Mouse (Mus musculus): ENCODE measurements at regions not wholly inside any gene's neighbourhood (a gene's known extent, or its start where the extent isn't known, plus 50 kb on each side); places are given as distances from the start of the nearest gene placed in this dataset.

DNA sequence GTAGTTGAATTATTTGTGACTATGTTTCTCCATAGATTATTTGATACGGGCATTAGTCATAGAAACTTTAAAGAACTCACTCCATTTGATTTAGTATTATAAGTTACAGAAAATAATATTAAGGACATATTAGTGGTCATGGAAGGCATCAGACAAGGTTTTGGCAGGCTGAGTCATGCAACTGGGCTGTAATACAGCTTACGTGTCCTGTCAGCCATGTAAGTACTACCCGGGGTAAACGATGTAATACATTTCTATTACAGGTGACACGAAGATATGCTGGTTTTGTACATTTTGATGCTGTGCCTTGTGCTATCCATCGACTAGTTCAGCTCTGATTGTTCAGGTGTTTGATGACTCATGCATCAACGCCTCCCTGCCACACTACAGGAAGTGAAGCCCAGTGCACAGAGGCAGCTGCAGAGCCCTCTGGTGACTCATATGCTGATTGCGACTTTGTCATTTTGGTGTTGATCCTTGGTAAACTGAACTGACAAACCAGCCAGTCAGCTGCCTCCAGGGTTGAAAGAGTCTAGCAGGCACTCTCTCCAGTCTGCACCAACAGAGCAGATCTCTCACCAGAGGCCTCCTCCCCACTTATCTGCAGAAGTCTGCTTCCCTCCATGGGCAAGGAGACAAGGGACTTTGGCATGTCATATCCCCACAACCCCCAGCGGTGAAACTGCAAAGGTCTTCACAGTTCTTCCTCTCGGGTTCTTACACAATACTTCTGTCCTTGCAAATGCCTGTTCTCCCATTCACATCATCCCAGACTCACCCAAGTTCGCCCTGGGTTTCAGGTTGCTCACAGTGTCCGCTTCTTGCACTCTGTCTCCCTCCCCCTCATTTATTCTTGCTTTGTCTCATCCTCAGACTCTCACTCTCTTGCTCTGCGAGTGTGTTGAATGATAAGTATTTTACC lies 165.9 kb upstream of the Npy start:
- Histone ChIP-seq H3K4me3 (ENCODE audit: low read depth, low read length) (no peak overlapping the region), H3K27me3 (ENCODE audit: control insufficient read depth, insufficient read depth, low read depth, low read length) (no peaks in the 10 kb centered on the region), H3K4me2 (ENCODE audit: low read length) (no peak overlapping the region), H3K4me1 (ENCODE audit: control insufficient read depth, insufficient read depth, low read length) (no peaks in the 10 kb centered on the region), H3K27ac (ENCODE audit: low read length) (no peak overlapping the region), H3K9me3 (replicated peaks; ENCODE audit: control insufficient read depth, low read length, poor library complexity, severe bottlenecking) (no peaks in the 10 kb centered on the region), H3K36me3 (ENCODE audit: control insufficient read depth, insufficient read depth, low read length) (no peaks in the 10 kb centered on the region), H3K9ac (ENCODE audit: low read depth, low read length) (no peak overlapping the region)
- no peak for ATAC-seq
- whole genome bisulfite sequencing, result 77% methylated on average over 13 of the region's 13 CpGs

DNA sequence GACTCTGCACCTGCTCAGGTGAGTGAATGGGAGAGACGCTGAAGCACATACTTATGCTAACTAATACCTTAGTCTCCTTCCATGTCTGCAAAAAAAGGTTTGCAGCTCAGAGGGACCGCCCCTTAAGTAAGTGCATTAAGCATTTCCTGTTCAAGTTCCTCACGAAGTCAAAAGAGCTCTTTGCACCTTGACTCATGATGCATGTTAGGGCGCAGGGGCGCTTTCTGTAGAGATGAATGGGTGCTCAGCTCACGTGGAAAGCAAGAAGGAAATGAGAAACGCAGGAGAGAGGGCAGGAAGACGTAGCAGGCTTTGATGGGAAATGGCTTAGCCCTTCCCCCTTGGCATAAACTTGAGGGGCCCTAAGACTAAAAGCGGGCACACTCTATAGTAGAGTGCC lies 164.5 kb upstream of the Npy start:
- H3K4me1 ChIP-seq (ENCODE audit: control insufficient read depth, insufficient read depth, low read length), result no peaks in the 10 kb centered on the region
- no peaks in the 10 kb centered on the region for H3K9me3 ChIP-seq (replicated peaks; ENCODE audit: control insufficient read depth, low read length, poor library complexity, severe bottlenecking)
- ATAC-seq, result no peak
- WGBS, result 71% methylated on average over 9 of the region's 9 CpGs
- H3K4me2 ChIP-seq (ENCODE audit: low read length), result no peak overlapping the region
- no peak overlapping the region for H3K9ac ChIP-seq (ENCODE audit: low read depth, low read length)
- no peak overlapping the region for H3K27ac ChIP-seq (ENCODE audit: low read length)
- H3K27me3 ChIP-seq (ENCODE audit: control insufficient read depth, insufficient read depth, low read depth, low read length), result no peaks in the 10 kb centered on the region
- H3K36me3 ChIP-seq (ENCODE audit: control insufficient read depth, insufficient read depth, low read length), result no peaks in the 10 kb centered on the region
- no peak overlapping the region for H3K4me3 ChIP-seq (ENCODE audit: low read depth, low read length)

DNA sequence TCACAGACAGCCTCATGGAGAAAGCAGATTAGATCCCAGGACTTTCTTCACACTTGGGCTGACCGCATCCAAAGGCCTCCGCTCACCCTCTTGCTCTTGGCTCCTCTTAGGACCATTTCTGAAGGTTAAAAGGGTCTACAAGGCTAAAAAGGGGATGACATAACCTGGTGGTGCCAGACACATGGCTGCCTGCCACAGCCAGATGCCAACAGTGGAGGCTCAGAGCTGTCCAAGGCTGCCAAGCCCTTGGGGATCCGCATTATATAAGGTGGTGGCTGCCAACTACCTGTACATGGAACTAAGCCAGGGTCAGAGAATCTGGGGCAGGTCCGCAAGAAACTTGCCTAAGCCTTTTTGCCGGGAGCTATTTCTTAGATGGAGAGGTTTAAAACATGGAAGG lies 151.5 kb upstream of the Npy start:
- no peak for ATAC-seq
- H3K9me3 ChIP-seq (replicated peaks; ENCODE audit: control insufficient read depth, low read length, poor library complexity, severe bottlenecking), result no peaks in the 10 kb centered on the region
- 88% methylated on average over 5 of the region's 5 CpGs for WGBS
- H3K4me3 ChIP-seq (ENCODE audit: low read depth, low read length), result no peak overlapping the region
- no peaks in the 10 kb centered on the region for H3K36me3 ChIP-seq (ENCODE audit: control insufficient read depth, insufficient read depth, low read length)
- no peak overlapping the region for H3K4me2 ChIP-seq (ENCODE audit: low read length)
- H3K4me1 ChIP-seq (ENCODE audit: control insufficient read depth, insufficient read depth, low read length), result no peaks in the 10 kb centered on the region
- no peak overlapping the region for H3K9ac ChIP-seq (ENCODE audit: low read depth, low read length)
- no peak overlapping the region for H3K27ac ChIP-seq (ENCODE audit: low read length)
- no peaks in the 10 kb centered on the region for H3K27me3 ChIP-seq (ENCODE audit: control insufficient read depth, insufficient read depth, low read depth, low read length)

DNA sequence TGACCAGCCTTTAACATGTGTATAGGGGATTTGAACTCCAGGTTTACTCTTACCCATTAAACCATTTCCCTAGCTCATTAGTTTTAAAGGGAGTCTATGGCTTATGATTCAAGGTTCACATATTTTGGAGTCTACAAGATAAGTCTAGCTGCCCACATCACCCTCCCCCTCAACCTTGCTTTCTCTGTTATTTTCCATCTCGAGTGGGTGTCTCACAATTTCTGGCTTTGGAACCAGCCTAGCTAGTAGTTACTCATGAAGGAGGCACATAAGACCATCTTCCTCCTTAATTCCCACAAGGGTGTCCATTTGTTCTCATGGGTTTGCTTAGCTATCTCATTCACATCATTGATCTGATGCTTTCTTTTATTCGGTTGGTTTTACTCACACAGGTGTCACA lies 150.6 kb upstream of the Npy start:
- Histone ChIP-seq H3K27me3 (ENCODE audit: control insufficient read depth, insufficient read depth, low read depth, low read length) (no peaks in the 10 kb centered on the region), H3K4me3 (ENCODE audit: low read depth, low read length) (no peak overlapping the region), H3K4me2 (ENCODE audit: low read length) (no peak overlapping the region), H3K9me3 (replicated peaks; ENCODE audit: control insufficient read depth, low read length, poor library complexity, severe bottlenecking) (no peaks in the 10 kb centered on the region), H3K36me3 (ENCODE audit: control insufficient read depth, insufficient read depth, low read length) (no peaks in the 10 kb centered on the region), H3K4me1 (ENCODE audit: control insufficient read depth, insufficient read depth, low read length) (no peaks in the 10 kb centered on the region), H3K27ac (ENCODE audit: low read length) (no peak overlapping the region), H3K9ac (ENCODE audit: low read depth, low read length) (no peak overlapping the region)
- no peak for ATAC-seq
- WGBS, result 88% methylated on average over 2 of the region's 2 CpGs

DNA sequence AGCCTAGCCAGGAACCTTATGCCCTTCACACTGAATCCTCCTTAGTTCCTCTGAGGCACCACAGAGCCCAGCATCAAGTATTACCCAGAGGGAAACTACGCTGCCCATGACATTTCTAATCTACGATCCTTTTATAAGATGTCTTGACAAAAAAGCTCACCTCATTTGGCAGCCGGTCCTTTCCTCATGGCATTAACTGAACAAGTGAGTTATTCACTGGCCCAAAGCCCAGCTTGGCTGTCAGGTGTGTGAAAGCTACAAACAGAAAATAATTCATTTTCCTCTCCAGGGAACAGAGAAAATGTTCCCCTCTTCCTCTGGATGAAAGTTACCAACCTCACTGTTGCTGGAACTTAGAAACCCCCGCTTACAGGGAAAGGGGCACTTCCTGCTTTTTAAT lies 135.7 kb upstream of the Npy start:
- Histone ChIP-seq H3K4me3 (ENCODE audit: low read depth, low read length) (no peak overlapping the region), H3K9ac (ENCODE audit: low read depth, low read length) (no peak overlapping the region), H3K4me1 (ENCODE audit: control insufficient read depth, insufficient read depth, low read length) (no peaks in the 10 kb centered on the region), H3K27ac (ENCODE audit: low read length) (no peak overlapping the region), H3K36me3 (ENCODE audit: control insufficient read depth, insufficient read depth, low read length) (no peaks in the 10 kb centered on the region), H3K27me3 (ENCODE audit: control insufficient read depth, insufficient read depth, low read depth, low read length) (no peaks in the 10 kb centered on the region), H3K9me3 (replicated peaks; ENCODE audit: control insufficient read depth, low read length, poor library complexity, severe bottlenecking) (no peaks in the 10 kb centered on the region), H3K4me2 (ENCODE audit: low read length) (no peak overlapping the region)
- no peak for ATAC-seq
- WGBS, result 67% methylated on average over 4 of the region's 4 CpGs

DNA sequence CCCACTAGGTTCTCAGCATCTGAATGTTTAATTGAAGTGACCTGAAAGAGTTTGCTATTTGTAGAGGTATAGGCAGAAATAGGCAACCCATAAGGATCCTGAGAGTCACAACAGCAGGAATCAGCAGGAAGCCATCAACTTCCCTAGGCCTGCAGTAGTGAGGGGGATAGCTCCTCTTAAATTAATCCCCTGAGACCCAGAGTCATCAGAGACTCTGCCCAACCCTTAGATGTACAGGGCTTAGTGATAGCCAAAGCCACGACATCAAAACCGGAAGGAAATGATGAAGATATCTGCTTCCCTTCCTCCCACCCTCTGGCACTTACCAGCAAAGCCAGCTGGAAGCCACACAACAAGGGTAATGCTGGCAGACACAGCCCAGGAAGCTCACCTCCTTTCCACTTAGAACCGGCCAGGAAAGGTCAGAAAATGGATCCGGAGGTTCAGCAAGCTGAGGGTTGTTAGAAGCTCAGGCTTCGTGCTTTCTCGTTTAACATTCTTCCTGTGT lies 130.4 kb upstream of the Npy start:
- Histone ChIP-seq H3K4me1 (ENCODE audit: control insufficient read depth, insufficient read depth, low read length) (no peaks in the 10 kb centered on the region), H3K36me3 (ENCODE audit: control insufficient read depth, insufficient read depth, low read length) (no peaks in the 10 kb centered on the region), H3K27me3 (ENCODE audit: control insufficient read depth, insufficient read depth, low read depth, low read length) (no peaks in the 10 kb centered on the region), H3K4me2 (ENCODE audit: low read length) (no peak overlapping the region), H3K27ac (ENCODE audit: low read length) (no peak overlapping the region), H3K9me3 (replicated peaks; ENCODE audit: control insufficient read depth, low read length, poor library complexity, severe bottlenecking) (no peaks in the 10 kb centered on the region), H3K4me3 (ENCODE audit: low read depth, low read length) (no peak overlapping the region), H3K9ac (ENCODE audit: low read depth, low read length) (no peak overlapping the region)
- no peak for ATAC-seq
- WGBS, result 57% methylated on average over 6 of the region's 6 CpGs

DNA sequence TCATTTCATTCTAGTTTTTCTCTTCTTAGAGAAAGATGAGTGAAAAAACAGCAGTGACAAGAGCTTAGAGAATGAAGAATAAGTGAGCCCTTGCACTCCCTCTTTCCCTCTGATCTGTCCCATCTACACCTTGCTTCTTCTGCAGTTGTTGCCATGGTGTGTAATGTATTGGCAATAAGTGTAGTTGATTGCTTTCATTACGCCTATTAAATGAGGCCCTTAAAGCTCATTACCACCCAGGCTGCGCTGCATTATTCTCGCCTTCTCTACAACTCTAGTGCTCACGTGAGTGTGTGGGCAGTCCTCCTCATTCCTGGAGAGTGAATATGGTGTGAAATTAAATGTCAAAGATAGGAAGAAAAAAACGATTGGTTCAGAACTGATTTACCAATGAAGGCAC lies 127.7 kb upstream of the Npy start:
- Histone ChIP-seq H3K36me3 (ENCODE audit: control insufficient read depth, insufficient read depth, low read length) (no peaks in the 10 kb centered on the region), H3K4me1 (ENCODE audit: control insufficient read depth, insufficient read depth, low read length) (no peaks in the 10 kb centered on the region), H3K4me3 (ENCODE audit: low read depth, low read length) (no peak overlapping the region), H3K27me3 (ENCODE audit: control insufficient read depth, insufficient read depth, low read depth, low read length) (no peaks in the 10 kb centered on the region), H3K4me2 (ENCODE audit: low read length) (no peak overlapping the region), H3K9me3 (replicated peaks; ENCODE audit: control insufficient read depth, low read length, poor library complexity, severe bottlenecking) (no peaks in the 10 kb centered on the region), H3K9ac (ENCODE audit: low read depth, low read length) (no peak overlapping the region), H3K27ac (ENCODE audit: low read length) (no peak overlapping the region)
- no peak for ATAC-seq
- WGBS, result 57% methylated on average over 5 of the region's 5 CpGs

DNA sequence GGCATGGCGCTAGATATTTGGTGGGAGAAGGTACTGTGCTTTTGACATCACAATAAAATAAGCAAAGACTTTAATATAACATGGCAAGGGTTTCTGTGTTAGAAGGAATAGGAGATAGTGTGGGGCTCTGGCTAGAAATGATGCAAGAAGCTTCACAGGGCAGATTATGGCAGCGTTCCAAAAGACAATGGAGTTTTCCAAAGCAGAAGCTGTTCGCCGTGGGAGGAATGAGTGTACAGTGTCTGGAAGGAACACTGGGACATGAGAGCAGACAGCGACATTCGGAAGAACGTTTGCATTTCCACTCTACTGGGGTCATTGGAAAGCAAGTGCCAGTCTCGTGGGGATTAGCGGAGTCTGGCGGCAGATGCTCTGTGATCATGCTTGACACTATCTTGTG lies 125.5 kb upstream of the Npy start:
- Histone ChIP-seq H3K4me3 (ENCODE audit: low read depth, low read length) (no peak overlapping the region), H3K27ac (ENCODE audit: low read length) (no peak overlapping the region), H3K27me3 (ENCODE audit: control insufficient read depth, insufficient read depth, low read depth, low read length) (no peaks in the 10 kb centered on the region), H3K9ac (ENCODE audit: low read depth, low read length) (no peak overlapping the region), H3K36me3 (ENCODE audit: control insufficient read depth, insufficient read depth, low read length) (no peaks in the 10 kb centered on the region), H3K4me1 (ENCODE audit: control insufficient read depth, insufficient read depth, low read length) (no peaks in the 10 kb centered on the region), H3K4me2 (ENCODE audit: low read length) (no peak overlapping the region), H3K9me3 (replicated peaks; ENCODE audit: control insufficient read depth, low read length, poor library complexity, severe bottlenecking) (no peaks in the 10 kb centered on the region)
- 75% methylated on average over 10 of the region's 10 CpGs for WGBS
- no peak for ATAC-seq

DNA sequence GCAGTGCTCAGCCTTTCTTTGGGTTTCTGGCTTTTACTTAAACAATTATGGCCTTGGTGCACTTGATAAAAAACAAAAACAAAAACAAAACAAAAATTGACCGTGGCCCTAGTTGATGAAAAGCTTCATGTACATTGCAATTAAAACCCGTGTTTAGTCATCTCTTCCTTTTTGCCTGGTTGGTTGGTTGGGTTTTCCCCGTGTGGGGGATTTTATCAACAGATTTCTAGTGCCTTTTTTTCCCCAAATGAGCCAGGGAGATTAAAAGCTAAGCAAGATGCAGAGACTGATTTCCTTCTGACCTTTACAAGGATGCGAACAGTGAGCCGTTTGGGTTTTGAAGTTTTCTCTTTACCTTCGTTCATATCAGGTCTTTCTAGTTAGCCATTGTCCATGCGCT lies 121.1 kb upstream of the Npy start:
- WGBS, result 92% methylated on average over 7 of the region's 7 CpGs
- Histone ChIP-seq H3K9ac (ENCODE audit: low read depth, low read length) (no peak overlapping the region), H3K36me3 (ENCODE audit: control insufficient read depth, insufficient read depth, low read length) (no peaks in the 10 kb centered on the region), H3K4me1 (ENCODE audit: control insufficient read depth, insufficient read depth, low read length) (no peaks in the 10 kb centered on the region), H3K4me3 (ENCODE audit: low read depth, low read length) (no peak overlapping the region), H3K27ac (ENCODE audit: low read length) (no peak overlapping the region), H3K9me3 (replicated peaks; ENCODE audit: control insufficient read depth, low read length, poor library complexity, severe bottlenecking) (no peaks in the 10 kb centered on the region), H3K4me2 (ENCODE audit: low read length) (no peak overlapping the region), H3K27me3 (ENCODE audit: control insufficient read depth, insufficient read depth, low read depth, low read length) (no peaks in the 10 kb centered on the region)
- ATAC-seq, result no peak

All from midbrain, embryonic 16.5 days (tissue).